Mouse (Mus musculus): ENCODE data around the gene Egr2.

Egr2 gene

GRCm38 (mm10) chr10:67538585-67539400 lies 3.5 kb downstream of the Egr2 start:
- peak; percentile 24 for DNase-seq

DNA sequence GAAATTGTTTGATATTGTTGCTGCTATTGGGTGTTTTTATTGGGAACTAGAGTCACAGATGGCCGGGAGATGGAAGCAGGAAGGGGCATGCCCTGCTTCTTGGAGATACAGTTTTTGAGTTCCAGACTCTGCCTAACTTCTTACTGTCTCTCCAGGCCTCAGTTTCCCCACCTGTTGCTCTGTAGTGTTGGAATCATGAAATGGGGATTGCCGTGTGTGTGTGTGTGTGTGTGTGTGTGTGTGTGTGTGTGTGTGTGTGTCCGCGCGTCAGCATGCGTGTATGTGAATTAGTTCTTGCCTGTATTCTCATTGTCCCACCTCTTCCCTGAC lies 4.1 kb downstream of the Egr2 start:
- DNase-seq: no peak

DNA sequence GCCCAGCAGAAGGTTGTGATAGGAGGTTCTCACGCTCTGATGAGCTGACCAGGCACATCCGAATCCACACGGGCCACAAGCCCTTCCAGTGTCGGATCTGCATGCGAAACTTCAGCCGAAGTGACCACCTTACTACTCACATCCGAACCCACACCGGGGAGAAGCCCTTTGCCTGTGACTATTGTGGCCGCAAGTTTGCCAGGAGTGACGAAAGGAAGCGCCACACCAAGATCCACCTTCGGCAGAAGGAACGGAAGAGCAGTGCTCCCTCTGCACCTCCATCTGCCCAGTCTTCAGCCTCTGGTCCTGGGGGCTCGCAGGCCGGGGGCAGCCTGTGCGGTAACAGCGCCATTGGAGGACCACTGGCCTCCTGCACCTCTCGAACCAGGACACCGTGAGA lies 5.3 kb downstream of the Egr2 start:
- no peak for DNase-seq

DNA sequence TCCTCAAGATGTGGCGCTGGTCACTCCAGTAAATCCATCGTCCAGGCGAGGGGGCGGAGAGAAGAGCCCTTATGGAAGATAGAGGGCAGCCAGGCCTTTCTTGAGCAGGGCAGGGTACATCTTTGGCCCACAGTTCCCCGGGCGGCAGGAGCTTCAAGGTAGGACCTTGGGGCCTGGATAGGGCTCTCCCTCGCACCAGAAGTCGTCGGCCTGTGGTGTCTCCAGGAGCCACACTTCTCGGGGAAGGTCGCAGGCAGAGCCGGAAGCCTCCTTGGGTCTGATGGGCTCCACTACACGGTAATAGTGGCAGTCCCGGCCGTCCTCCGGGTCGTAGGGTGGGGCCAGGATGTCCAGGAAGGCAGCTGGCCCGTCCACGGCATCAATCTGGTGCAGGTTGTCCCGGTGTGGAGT lies 12.6 kb downstream of the Egr2 start:
- DNase-seq: peak; percentile 52

DNA sequence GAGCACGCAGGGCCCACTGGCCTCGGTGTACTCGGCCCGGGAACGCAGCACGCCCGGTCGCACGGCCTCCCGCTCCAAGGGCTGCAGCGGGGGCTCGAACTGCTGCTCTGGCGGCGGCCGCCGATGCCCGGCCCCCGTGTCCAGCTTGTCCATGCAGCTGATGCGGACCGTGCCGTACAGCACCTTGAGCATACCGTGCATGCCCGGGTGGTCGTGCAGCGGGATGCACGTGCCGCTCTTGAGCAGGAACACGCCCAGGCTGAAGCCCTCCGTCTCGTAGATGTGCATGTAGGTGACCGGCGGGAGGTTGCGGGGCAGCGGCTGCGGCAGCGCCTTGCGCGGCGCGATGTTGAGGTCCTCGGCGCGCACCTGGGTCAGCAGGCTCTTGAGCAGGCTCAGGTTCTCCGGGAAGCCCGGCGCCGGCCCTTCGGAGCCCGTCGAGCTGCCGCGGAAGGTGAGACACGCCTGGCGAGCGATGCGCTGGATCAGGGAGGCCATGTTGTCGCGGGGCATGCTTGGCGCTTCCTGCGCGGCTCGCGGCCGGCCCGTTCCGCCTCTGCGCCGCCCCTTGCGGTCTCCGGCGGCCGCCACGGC lies 13.1 kb downstream of the Egr2 start:
- DNase-seq: peak; percentile 75

- DNase-seq: peak; percentile 94
Observed at GRCm38 (mm10) chr10:67548877-67549731, 13.8 kb downstream of the Egr2 start, which contains the start of gene Ado. Gene Ado (minus strand): TSS chr10:67548955.

- DNase-seq: no peak
Observed at GRCm38 (mm10) chr10:67558053-67558452, 22.8 kb downstream of the Egr2 start.

DNA sequence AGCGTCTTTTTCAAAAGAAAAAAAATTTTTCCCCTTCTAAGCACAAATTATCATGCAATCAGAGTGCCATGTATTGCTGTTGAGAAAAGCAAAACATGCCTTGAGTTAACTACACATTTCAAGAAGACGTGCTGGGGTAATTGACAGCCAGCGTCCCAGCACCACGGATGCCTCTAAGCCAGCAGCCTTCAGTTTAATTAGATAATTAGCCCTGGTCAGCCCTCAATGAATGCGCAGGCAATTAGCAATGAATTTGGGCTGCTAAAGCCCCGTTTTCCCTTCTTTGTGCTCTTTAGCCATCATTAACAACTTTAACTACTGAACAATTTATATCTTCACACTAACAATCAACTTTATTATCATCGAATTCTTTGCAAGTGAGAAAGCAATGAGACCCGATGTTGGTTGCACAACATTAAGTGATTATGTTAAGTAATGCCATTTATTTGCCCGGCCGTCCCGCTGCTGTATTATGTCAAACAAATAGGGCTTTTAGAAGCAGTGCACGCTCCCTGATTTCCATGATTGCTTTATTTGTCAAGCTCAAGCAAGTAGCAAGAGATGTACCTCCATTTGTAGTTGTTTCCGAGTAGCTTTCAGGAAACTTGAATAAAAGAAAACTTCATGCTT lies 24.6 kb downstream of the Egr2 start:
- no peak for DNase-seq

DNA sequence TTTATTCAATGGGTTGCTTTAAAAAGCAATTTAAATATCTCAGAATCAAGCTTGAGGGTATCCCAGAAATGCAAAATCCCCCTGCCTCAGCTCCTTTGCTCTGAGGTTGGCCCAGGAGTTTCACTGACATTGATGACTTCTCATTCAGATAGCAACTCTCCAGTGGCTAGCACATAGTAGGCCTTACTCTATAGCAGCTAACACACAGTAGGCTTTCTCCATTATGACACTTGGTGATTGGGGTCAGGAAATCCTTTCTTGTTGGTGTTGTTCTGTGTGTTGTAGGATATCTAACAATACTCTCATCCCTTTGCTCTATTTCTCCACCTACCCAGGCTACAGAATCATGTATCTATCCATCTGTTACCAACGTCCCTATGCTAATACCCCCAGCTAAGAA lies 25.9 kb downstream of the Egr2 start:
- no peak for DNase-seq

- no peak for DNase-seq
Observed at GRCm38 (mm10) chr10:67564509-67564908, 29.2 kb downstream of the Egr2 start.

DNA sequence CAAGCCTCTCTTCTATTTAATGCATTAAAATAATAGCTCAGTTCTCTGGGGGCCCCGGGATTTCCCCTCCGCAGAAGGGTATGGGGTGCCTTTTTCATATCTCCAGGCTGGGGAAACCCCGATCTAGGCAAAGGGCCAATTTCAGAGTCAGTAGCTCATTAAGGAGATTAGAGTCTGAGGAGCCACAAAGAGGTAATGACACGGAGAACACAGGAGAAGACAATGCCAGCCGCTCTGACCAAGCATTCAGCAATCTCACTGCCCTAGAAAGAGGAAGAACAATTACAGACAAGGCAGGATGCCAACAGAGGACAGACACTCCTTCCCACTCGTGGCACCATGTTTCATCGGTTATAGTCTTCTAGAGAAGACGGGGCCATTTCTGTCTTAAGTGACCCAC lies 30.8 kb downstream of the Egr2 start:
- DNase-seq: no peak

- DNase-seq: no peak
Observed at GRCm38 (mm10) chr10:67569539-67569938, 34.3 kb downstream of the Egr2 start.

DNA sequence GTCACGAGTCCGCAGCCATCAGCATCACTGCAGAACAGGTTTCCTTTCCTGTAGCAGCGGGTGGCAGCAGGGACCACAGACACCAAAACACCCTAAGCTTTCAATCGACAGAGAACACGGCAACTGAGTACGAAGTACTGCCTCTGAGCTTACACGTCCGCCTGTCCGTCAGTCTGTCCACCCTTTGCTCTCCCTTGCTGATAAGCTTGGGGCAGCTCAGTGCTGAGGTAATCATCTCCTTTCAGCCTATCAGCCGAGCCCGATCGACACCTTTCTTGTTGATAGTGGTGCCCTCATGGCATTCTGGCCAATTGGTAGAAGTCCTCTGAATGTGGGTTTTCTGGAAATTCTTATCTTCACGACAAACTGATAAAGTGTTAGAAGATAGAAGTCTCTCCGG lies 36.2 kb downstream of the Egr2 start:
- no peak for DNase-seq

DNA sequence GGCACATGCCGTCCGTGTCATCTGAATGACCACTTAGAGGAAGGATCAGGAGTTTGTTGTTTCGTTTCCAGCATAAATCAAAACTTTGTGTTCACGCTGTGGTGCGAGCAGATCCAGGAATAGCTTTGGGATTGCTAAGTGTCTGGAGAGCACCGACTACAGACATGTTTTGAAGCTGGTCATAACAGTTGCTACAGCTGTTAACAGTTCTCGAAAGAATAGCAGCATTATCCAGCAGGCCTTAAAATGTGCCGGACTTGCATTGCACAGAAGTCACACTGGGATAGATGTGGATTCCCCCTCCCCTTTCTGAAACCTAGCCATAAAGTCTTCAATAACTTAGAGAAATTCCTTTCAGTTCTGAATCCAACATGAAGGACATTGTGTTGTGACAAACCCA lies 38.0 kb downstream of the Egr2 start:
- DNase-seq: no peak

- no peak for DNase-seq
Observed at GRCm38 (mm10) chr10:67579830-67580229, 44.6 kb downstream of the Egr2 start.

- no peak for DNase-seq
Observed at GRCm38 (mm10) chr10:67581698-67582285, 46.5 kb downstream of the Egr2 start.

- no peak for DNase-seq
Observed at GRCm38 (mm10) chr10:67585873-67586610, 50.8 kb downstream of the Egr2 start.

Data from embryo, embryonic 11 days (tissue).